ENCODE assay signal across 23 mouse cellular contexts in the genomic region with DNA sequence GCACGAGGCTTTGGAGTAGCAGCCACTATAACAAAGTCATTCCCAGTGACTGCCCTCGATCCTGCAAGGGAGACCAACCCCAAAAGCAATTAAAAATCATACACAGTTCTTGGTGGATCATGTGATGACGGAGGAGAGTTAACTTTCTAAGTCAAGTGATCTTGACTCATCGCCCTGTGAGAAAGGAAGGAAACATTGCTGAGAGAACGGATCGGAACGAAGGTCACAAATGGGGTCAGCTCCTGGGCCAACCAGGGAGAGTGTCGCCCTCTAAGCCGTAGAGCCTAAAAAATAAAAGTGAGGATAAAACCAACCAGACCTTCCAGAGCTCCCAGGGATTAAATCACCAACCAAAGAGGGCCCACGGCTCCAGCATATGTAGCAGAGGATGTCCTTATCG.
DNase-seq lines count a peak whose midpoint lies in the region; ATAC-seq and TF ChIP-seq lines count a peak whose summit lies in the region.
"Had no signal": no experiment of that assay in that cellular context is flagged by ENCODE, and none has a peak within 500 bp of the region (broad histone marks: within the 10 kb centered on the region; RNA-seq: fewer than 3 reads in every experiment).

No protein-coding gene starts in this region.

- TF ChIP-seq CTCF in intestine, postnatal 0 days (IDR thresholded peaks at IDR 0.05; ENCODE audit: low read depth): no peak

- H3K36me3 ChIP-seq in intestine, embryonic 15.5 days: no peaks in the 10 kb centered on the region
- H3K36me3 ChIP-seq in intestine, postnatal 0 days (ENCODE audit: control insufficient read depth, insufficient read depth): no peaks in the 10 kb centered on the region
- no peaks in the 10 kb centered on the region for H3K36me3 ChIP-seq in forebrain, embryonic 10.5 days (replicated peaks)
- H3K36me3 ChIP-seq: neural tube, embryonic 12.5 days; stomach, embryonic 15.5 days had no signal

- no peak overlapping the region for H3K4me3 ChIP-seq in intestine, embryonic 15.5 days (replicated peaks)
- no peak overlapping the region for H3K4me3 ChIP-seq in intestine, postnatal 0 days (ENCODE audit: low read depth, low read length)
- no peak overlapping the region for H3K4me3 ChIP-seq in forebrain, embryonic 10.5 days
- H3K4me3 ChIP-seq: layer of hippocampus, adult 2 months; megakaryocyte, embryonic 14.5 days; neural tube, embryonic 12.5 days; stomach, embryonic 15.5 days had no signal

- WGBS in intestine, embryonic 15.5 days: 76% methylated on average over 11 of the region's 11 CpGs
- 66% methylated on average over 11 of the region's 11 CpGs for whole genome bisulfite sequencing in intestine, postnatal 0 days
- 85% methylated on average over 11 of the region's 11 CpGs for WGBS in forebrain, embryonic 10.5 days

- no peaks in the 10 kb centered on the region for H3K9me3 ChIP-seq in intestine, embryonic 15.5 days
- H3K9me3 ChIP-seq in intestine, postnatal 0 days (ENCODE audit: control insufficient read depth): no peaks in the 10 kb centered on the region
- H3K9me3 ChIP-seq in forebrain, embryonic 10.5 days: no peaks in the 10 kb centered on the region
- H3K9me3 ChIP-seq: megakaryocyte, embryonic 14.5 days; neural tube, embryonic 12.5 days; stomach, embryonic 15.5 days had no signal

- no peaks in the 10 kb centered on the region for H3K4me1 ChIP-seq in intestine, embryonic 15.5 days (replicated peaks)
- H3K4me1 ChIP-seq in intestine, postnatal 0 days (replicated peaks; ENCODE audit: control insufficient read depth, insufficient read depth, low read length): no peaks in the 10 kb centered on the region
- H3K4me1 ChIP-seq in forebrain, embryonic 10.5 days: no peaks in the 10 kb centered on the region
- H3K4me1 ChIP-seq: neural tube, embryonic 12.5 days; stomach, embryonic 15.5 days had no signal

- no peak overlapping the region for H3K27ac ChIP-seq in intestine, embryonic 15.5 days
- no peak overlapping the region for H3K27ac ChIP-seq in intestine, postnatal 0 days (ENCODE audit: low read depth, low read length)
- H3K27ac ChIP-seq in forebrain, embryonic 10.5 days: no peak overlapping the region
- H3K27ac ChIP-seq: layer of hippocampus, adult 2 months; neural tube, embryonic 12.5 days; stomach, embryonic 15.5 days had no signal

- no peak overlapping the region for H3K9ac ChIP-seq in intestine, embryonic 15.5 days
- no peak overlapping the region for H3K9ac ChIP-seq in intestine, postnatal 0 days (ENCODE audit: low read depth, low read length)
- H3K9ac ChIP-seq: neural tube, embryonic 12.5 days; stomach, embryonic 15.5 days had no signal

- H3K27me3 ChIP-seq in intestine, embryonic 15.5 days (replicated peaks): no peaks in the 10 kb centered on the region
- no peaks in the 10 kb centered on the region for H3K27me3 ChIP-seq in intestine, postnatal 0 days (replicated peaks; ENCODE audit: control insufficient read depth, insufficient read depth, low read length)
- H3K27me3 ChIP-seq in forebrain, embryonic 10.5 days (ENCODE audit: poor library complexity, severe bottlenecking): no peaks in the 10 kb centered on the region
- H3K27me3 ChIP-seq: neural tube, embryonic 12.5 days; stomach, embryonic 15.5 days had no signal

- peak; percentile 52 for DNase-seq in CD4-positive helper T cell, adult 2 months (ENCODE audit: low read depth, low spot score)
- DNase-seq in retina, embryonic 14.5 days (ENCODE audit: low spot score): peak; percentile 23
- no peak for DNase-seq in spleen, postnatal 10 days (ENCODE audit: low spot score in 2 of 2)
- no peak for DNase-seq in gastrocnemius, adult 18-20 months (ENCODE audit: low spot score)
- no peak for DNase-seq in forebrain, embryonic 10.5 days (ENCODE audit: extremely low spot score, low spot score)
- DNase-seq: cerebellum, adult 11 months; cerebellum, postnatal 14 days; embryo, embryonic 11 days; kidney, adult 2 months; kidney, postnatal 10 days; left cerebral cortex, postnatal 4 days; liver; lung, postnatal 14 days; thymus, postnatal 14 days had no signal

- H3K4me2 ChIP-seq in intestine, embryonic 15.5 days (replicated peaks): no peak overlapping the region
- no peak overlapping the region for H3K4me2 ChIP-seq in intestine, postnatal 0 days (replicated peaks; ENCODE audit: low read depth)
- H3K4me2 ChIP-seq: neural tube, embryonic 12.5 days; stomach, embryonic 15.5 days had no signal

- ATAC-seq in intestine, embryonic 15.5 days: peak; percentile 26; the same call in 1 of the 2 replicates
- ATAC-seq in intestine, postnatal 0 days: no peak
- ATAC-seq in activated CD4-positive, CD25-positive, alpha-beta regulatory T cell, adult 4 months: peak; percentile 13
- ATAC-seq: forebrain, embryonic 16.5 days; hindbrain, embryonic 16.5 days had no signal

Comparison
In these comparisons a context has a peak if more than half of its experiments do, and no peak if none do; other contexts are left out.
1. DNase-seq: peak in CD4-positive helper T cell, adult 2 months (single experiment) and retina, embryonic 14.5 days (single experiment); none in spleen, postnatal 10 days (0 of 2), gastrocnemius, adult 18-20 months (single experiment) and forebrain, embryonic 10.5 days (single experiment).